Mouse (Mus musculus) midbrain, embryonic 16.5 days (tissue): ENCODE results near the gene Eps15l1. TPM values are rescaled to one million over a fixed set of nuclear protein-coding genes. Genes with fewer than 3 reads are reported as not detected.

Experiments
- ATAC-seq: fragments of 200-750 bp; cut with Nextera tagmentation; 2 replicates; pipeline ENCODE4 v1.8.0; 2017; ENCODE audit warnings: moderate TSS enrichment
- H3K27ac ChIP-seq: fragments of 300-500 bp; sonication (generic); 2 replicates; pipeline ENCODE4 v1.5.1; 2014; ENCODE audit warnings: mild to moderate bottlenecking, low read length, mixed read lengths
- H3K27me3 ChIP-seq: fragments of 300-500 bp; sonication (generic); 2 replicates; pipeline ENCODE4 v1.6.1; 2014; ENCODE audit warnings: low read depth, low read length, mixed read lengths; ENCODE audit not compliant: control insufficient read depth, insufficient read depth
- H3K36me3 ChIP-seq: fragments of 300-500 bp; sonication (generic); 2 replicates; pipeline ENCODE4 v1.6.1; 2014; ENCODE audit warnings: mild to moderate bottlenecking, low read length, moderate library complexity, mixed read lengths; ENCODE audit not compliant: control insufficient read depth, insufficient read depth
- H3K4me1 ChIP-seq: fragments of 300-500 bp; sonication (generic); 2 replicates; pipeline ENCODE4 v1.6.1; 2014; ENCODE audit warnings: mild to moderate bottlenecking, low read length, mixed read lengths; ENCODE audit not compliant: control insufficient read depth, insufficient read depth
- H3K4me2 ChIP-seq: fragments of 300-500 bp; sonication (generic); 2 replicates; pipeline ENCODE4 v1.6.1; 2014; ENCODE audit warnings: mild to moderate bottlenecking, low read length, mixed read lengths
- H3K4me3 ChIP-seq: fragments of 300-500 bp; sonication (generic); 2 replicates; pipeline ENCODE4 v1.5.1; 2014; ENCODE audit warnings: low read depth, mild to moderate bottlenecking, low read length, moderate library complexity, mixed read lengths
- H3K9ac ChIP-seq: fragments of 300-500 bp; sonication (generic); 2 replicates; pipeline ENCODE4 v1.6.1; 2014; ENCODE audit warnings: low read depth, low read length, mixed read lengths
- H3K9me3 ChIP-seq: fragments of 300-500 bp; sonication (generic); replicated peaks from 2 replicates; pipeline ENCODE4 v1.6.1; 2014; ENCODE audit warnings: mild to moderate bottlenecking, low read length, mixed read lengths; ENCODE audit not compliant: control insufficient read depth, poor library complexity, severe bottlenecking
- whole genome bisulfite sequencing: fragments of 180-500 bp; shearing (Covaris S2); extraction: QIAGEN DNeasy Blood & Tissue Kit; methylation state at CpG from one replicate; pipeline ENCODE4 v1.1.7; 2014; 5-methylcytosine and 5-hydroxymethylcytosine counted together
- polyA plus RNA-seq: library from polyadenylated mRNA; unstranded; fragments of >200 nt; fragmentation: Nextera tagmentation; extraction: Ambion mirVana; gene quantifications from 2 replicates; pipeline ENCODE4 v1.2.1, GENCODE M21; 2015

The Eps15l1 gene
- polyA plus RNA-seq, 1 experiment from 2014 or later: 56.4 TPM

- no peak overlapping the region for H3K4me3 ChIP-seq
- no peak for ATAC-seq
- peaks cover 34% of the 10 kb centered on the region for H3K27me3 ChIP-seq
- WGBS: 89% methylated on average over 20 of the region's 20 CpGs
- no peak overlapping the region for H3K4me2 ChIP-seq
- H3K9me3 ChIP-seq: no peaks in the 10 kb centered on the region
- peaks cover 7% of the 10 kb centered on the region for H3K4me1 ChIP-seq
- H3K9ac ChIP-seq: no peak overlapping the region
- no peak overlapping the region for H3K27ac ChIP-seq
- H3K36me3 ChIP-seq: no peaks in the 10 kb centered on the region
Observed at GRCm38 (mm10) chr8:72321635-72322441, 99.4 kb downstream of the Eps15l1 start.

- Histone ChIP-seq H3K9ac (peak overlapping the region; percentile 69; the same call in 1 of the 2 replicates), H3K4me1 (peaks cover 7% of the 10 kb centered on the region), H3K36me3 (no peaks in the 10 kb centered on the region), H3K4me3 (peak overlapping the region; percentile 54), H3K27ac (no peak overlapping the region), H3K27me3 (peaks cover 34% of the 10 kb centered on the region), H3K4me2 (no peak overlapping the region), H3K9me3 (no peaks in the 10 kb centered on the region)
- no peak for ATAC-seq
- WGBS: 59% methylated on average over 25 of the region's 25 CpGs
Observed at GRCm38 (mm10) chr8:72320803-72321583, 100.3 kb downstream of the Eps15l1 start.

- Histone ChIP-seq H3K4me3 (peak overlapping the region; percentile 54), H3K27ac (no peak overlapping the region), H3K4me1 (peaks cover 7% of the 10 kb centered on the region), H3K9me3 (no peaks in the 10 kb centered on the region), H3K9ac (peak overlapping the region; percentile 69), H3K27me3 (peaks cover 34% of the 10 kb centered on the region), H3K36me3 (no peaks in the 10 kb centered on the region), H3K4me2 (peak overlapping the region; percentile 89)
- 8% methylated on average over 39 of the region's 55 CpGs for WGBS
- no peak for ATAC-seq
Observed at GRCm38 (mm10) chr8:72319921-72320802, 101.1 kb downstream of the Eps15l1 start.

- Histone ChIP-seq H3K9ac (peak overlapping the region; percentile 69), H3K9me3 (no peaks in the 10 kb centered on the region), H3K4me1 (peaks cover 7% of the 10 kb centered on the region), H3K4me2 (peak overlapping the region; percentile 89), H3K4me3 (peak overlapping the region; percentile 54), H3K27ac (no peak overlapping the region), H3K36me3 (no peaks in the 10 kb centered on the region), H3K27me3 (peaks cover 34% of the 10 kb centered on the region)
- WGBS: under 1% methylated on average over 42 of the region's 48 CpGs
- ATAC-seq: peak; percentile 2; the same call in 1 of the 2 replicates
Observed at GRCm38 (mm10) chr8:72319397-72319796, 101.9 kb downstream of the Eps15l1 start.

GRCm38 (mm10) chr8:72318801-72319322, 102.4 kb downstream of the Eps15l1 start, which contains the start of gene Klf2:
Gene Klf2, plus strand, starts transcription at chr8:72319033.
- Histone ChIP-seq H3K9me3 (no peaks in the 10 kb centered on the region), H3K4me2 (peak within 1 kb of the TSS; percentile 89), H3K4me3 (peak within 1 kb of the TSS; percentile 54), H3K27ac (no peak within 1 kb of the TSS), H3K9ac (peak within 1 kb of the TSS; percentile 69), H3K4me1 (peaks cover 7% of the 10 kb centered on the region), H3K27me3 (peaks cover 34% of the 10 kb centered on the region), H3K36me3 (no peaks in the 10 kb centered on the region)
- peak; percentile 94 for ATAC-seq
- under 1% methylated on average over 46 of the region's 46 CpGs for WGBS

GRCm38 (mm10) chr8:72317741-72318301, 103.4 kb downstream of the Eps15l1 start:
- H3K9ac ChIP-seq: no peak overlapping the region
- H3K4me3 ChIP-seq: no peak overlapping the region
- H3K4me1 ChIP-seq: peaks cover 7% of the 10 kb centered on the region
- 42% methylated on average over 5 of the region's 5 CpGs for WGBS
- no peak for ATAC-seq
- H3K27ac ChIP-seq: no peak overlapping the region
- H3K9me3 ChIP-seq: no peaks in the 10 kb centered on the region
- no peaks in the 10 kb centered on the region for H3K36me3 ChIP-seq
- peaks cover 34% of the 10 kb centered on the region for H3K27me3 ChIP-seq
- H3K4me2 ChIP-seq: no peak overlapping the region

- no peak overlapping the region for H3K27ac ChIP-seq
- no peak overlapping the region for H3K9ac ChIP-seq
- H3K4me1 ChIP-seq: peaks cover 7% of the 10 kb centered on the region
- H3K27me3 ChIP-seq: peaks cover 23% of the 10 kb centered on the region
- no peaks in the 10 kb centered on the region for H3K9me3 ChIP-seq
- no peak for ATAC-seq
- no peaks in the 10 kb centered on the region for H3K36me3 ChIP-seq
- 16% methylated on average over 10 of the region's 10 CpGs for WGBS
- no peak overlapping the region for H3K4me2 ChIP-seq
- H3K4me3 ChIP-seq: no peak overlapping the region
Observed at GRCm38 (mm10) chr8:72316053-72316695, 105.1 kb downstream of the Eps15l1 start.
